Mouse (Mus musculus) ES-E14 (cell line): Measurements from ENCODE around the gene Parp1. TPM values are rescaled to one million over a fixed set of nuclear protein-coding genes. Genes with fewer than 3 reads are reported as not detected.
A peak's percentile ranks its signal among the peaks of the same experiment; 100 is the strongest.
"Not testable (repeated sequence)": the region's sequence is repeated elsewhere in the genome, so short reads cannot be mapped to it uniquely, and the experiment has no call there.

Experiments
- DNase-seq: peaks from one replicate; pipeline ENCODE4 v3.0.0-alpha.2; 2013; ENCODE audit warnings: low read depth, low spot score
- H3K27ac ChIP-seq: 2 replicates; pipeline ENCODE4 v1.5.1; 2012; ENCODE audit warnings: low read depth, mild to moderate bottlenecking, low read length, moderate library complexity, mixed read lengths; ENCODE audit not compliant: poor library complexity, insufficient read depth, severe bottlenecking
- H3K36me3 ChIP-seq: 2 replicates; pipeline ENCODE4 v1.6.1; 2012; ENCODE audit warnings: mild to moderate bottlenecking, low read length, moderate library complexity, mixed read lengths; ENCODE audit not compliant: control insufficient read depth, poor library complexity, insufficient read depth, severe bottlenecking
- H3K4me1 ChIP-seq, 2 experiments: fragments of 150-350 bp in 1 of 2; sonication (generic) in 1 of 2; 2 replicates each; pipeline ENCODE4 v1.6.1; 2012; ENCODE audit warnings: low read length in 2 of 2, mild to moderate bottlenecking in 1 of 2, mixed read lengths in 1 of 2; ENCODE audit not compliant: control insufficient read depth in 2 of 2, insufficient read depth in 2 of 2, poor library complexity in 1 of 2
- H3K4me3 ChIP-seq, 2 experiments: fragments of 150-350 bp in 1 of 2; sonication (generic) in 1 of 2; 2 replicates each; pipeline ENCODE4 v1.5.1; 2012; ENCODE audit warnings: low read length in 2 of 2, low read depth in 1 of 2, mild to moderate bottlenecking in 1 of 2, mixed read lengths in 1 of 2; ENCODE audit not compliant: insufficient read depth in 1 of 2, poor library complexity in 1 of 2, severe bottlenecking in 1 of 2
- H3K9ac ChIP-seq: 2 replicates; pipeline ENCODE4 v1.6.1; 2012; ENCODE audit warnings: low read depth, mild to moderate bottlenecking, low read length, mixed read lengths; ENCODE audit not compliant: poor library complexity, insufficient read depth, severe bottlenecking
- H3K9me3 ChIP-seq: fragments of 150-350 bp; sonication (generic); 2 replicates; pipeline ENCODE4 v1.6.1; 2012; ENCODE audit warnings: low read depth, mild to moderate bottlenecking, low read length; ENCODE audit not compliant: control insufficient read depth, insufficient read depth
- CHD2 ChIP-seq: IDR thresholded peaks from 2 replicates; pipeline ENCODE4 v1.6.1; 2014; ENCODE audit warnings: mild to moderate bottlenecking, low read depth, low read length, inconsistent platforms
- HCFC1 ChIP-seq: IDR thresholded peaks from 2 replicates; pipeline ENCODE4 v1.6.1; 2012; ENCODE audit warnings: low read length, inconsistent platforms, borderline replicate concordance; ENCODE audit not compliant: insufficient read depth
- MAFK ChIP-seq: IDR thresholded peaks from 2 replicates; pipeline ENCODE4 v1.6.1; 2014; ENCODE audit warnings: mild to moderate bottlenecking, low read depth, low read length, inconsistent platforms; ENCODE audit not compliant: insufficient read depth
- ZC3H11A ChIP-seq: IDR thresholded peaks from 2 replicates; pipeline ENCODE4 v1.6.1; 2012; ENCODE audit warnings: low read depth, mild to moderate bottlenecking, inconsistent platforms, low read length, borderline replicate concordance
- ZNF384 ChIP-seq: IDR thresholded peaks from 2 replicates; pipeline ENCODE4 v1.6.1; 2012; ENCODE audit warnings: low read depth, low read length, inconsistent platforms
- in situ Hi-C, 2 experiments: fragments of 600-800 bp; cut with MboI; formaldehyde crosslinking; loops; one replicate each; pipeline ENCODE4 v1.15.1; 2025; ENCODE audit warnings: low sequenced_read_pairs in 2 of 2, inconsistent platforms in 1 of 2; ENCODE audit not compliant: unreplicated experiment in 2 of 2
- total RNA-seq: library from RNA; depleted of rRNA; stranded (reverse); fragments of 300-350 nt; gene quantifications from 2 replicates; pipeline ENCODE4 v1.2.3, GENCODE M21; 2012

Parp1 gene
- total RNA-seq, 1 experiment, result 271 TPM

DNA sequence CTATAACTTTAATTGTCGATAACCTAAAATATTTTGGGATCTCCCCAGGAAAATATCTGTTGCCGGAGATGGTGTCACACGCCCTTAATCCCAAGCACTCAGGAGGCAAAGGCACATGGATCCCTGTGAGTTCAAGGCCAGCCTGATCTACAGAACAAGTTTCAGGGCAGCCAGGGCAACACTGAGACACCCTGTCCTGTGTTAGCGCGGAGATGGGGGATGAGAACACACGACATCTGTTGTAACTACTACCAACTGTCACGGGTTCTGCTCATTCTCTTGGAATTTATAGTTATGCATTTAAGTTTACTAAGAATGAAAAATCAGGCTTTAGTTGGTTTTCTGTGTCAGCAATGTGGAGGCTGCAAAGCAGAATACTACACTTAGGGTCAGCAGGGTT is 476 bp upstream of the Parp1 start:
- TF ChIP-seq HCFC1 (no peak), CHD2 (no peak), ZNF384 (no peak), ZC3H11A (no peak), MAFK (no peak)
- Histone ChIP-seq H3K9me3 (no peaks in the 10 kb centered on the region), H3K27ac (0 out of 2 replicates have a peak overlapping the region, but pooled peaks have one; percentile 40), H3K4me3 (peak overlapping the region; percentile 15 to 84; a peak in 3 of 4 replicates), H3K9ac (peak overlapping the region; percentile 4; the same call in 1 of the 2 replicates), H3K4me1 (peaks cover 14 to 15% of the 10 kb centered on the region in 2 experiments), H3K36me3 (peaks cover 7% of the 10 kb centered on the region; the same call in 1 of the 2 replicates)
- in situ Hi-C loops, result no loop called here
- no peak for DNase-seq

DNA sequence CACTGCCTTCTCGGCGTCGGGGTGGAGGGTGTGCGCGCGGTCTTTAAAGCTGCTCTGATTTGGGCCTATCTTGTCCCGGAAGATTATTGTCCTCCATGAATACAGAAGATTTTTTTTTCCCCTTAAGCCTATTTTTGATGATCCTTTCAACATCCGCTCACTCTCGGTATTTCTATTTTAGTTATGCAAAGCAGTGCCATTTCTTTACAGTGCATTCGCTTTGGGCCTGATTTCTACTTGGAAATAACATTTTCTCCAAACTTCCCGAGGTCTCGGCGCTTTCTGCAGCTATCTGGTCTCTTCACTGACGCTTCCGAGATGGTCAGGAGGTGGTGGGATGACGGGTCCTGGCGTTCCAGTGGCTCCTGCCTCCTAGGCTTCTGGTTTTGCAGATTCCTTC is 729 bp downstream of the Parp1 start:
- Histone ChIP-seq H3K4me1 (peaks cover 15 to 19% of the 10 kb centered on the region in 2 experiments), H3K9me3 (no peaks in the 10 kb centered on the region), H3K27ac (peak overlapping the region; percentile 61; the same call in 1 of the 2 replicates), H3K4me3 (peak overlapping the region; percentile 84 to 96), H3K36me3 (peaks cover 15% of the 10 kb centered on the region), H3K9ac (peak overlapping the region; percentile 91)
- in situ Hi-C loops, result no loop called here
- DNase-seq, result no peak
- no peak for TF ChIP-seq MAFK
- TF ChIP-seq CHD2, result no peak
- no peak for TF ChIP-seq HCFC1
- no peak for TF ChIP-seq ZNF384
- no peak for TF ChIP-seq ZC3H11A

DNA sequence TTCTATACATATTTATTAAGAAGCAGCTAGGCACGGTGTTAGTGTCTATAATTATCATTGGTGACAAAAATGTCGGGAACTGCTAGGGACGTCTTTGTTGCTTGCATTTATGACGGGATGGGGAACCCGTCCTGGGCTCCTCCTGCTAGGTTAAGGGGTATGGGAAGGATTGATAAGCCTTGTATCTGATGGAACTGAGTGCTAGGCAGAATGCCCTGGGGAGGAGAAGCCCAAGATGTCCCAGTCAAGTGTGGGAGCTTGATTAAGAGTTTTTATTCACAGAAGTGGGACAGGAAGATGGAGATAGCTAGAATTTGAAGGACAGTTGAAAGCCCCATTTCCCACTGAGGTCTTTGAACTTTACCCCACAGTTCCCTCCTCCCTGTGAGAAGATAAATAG is 1.5 kb downstream of the Parp1 start:
- no peaks in the 10 kb centered on the region for H3K9me3 ChIP-seq
- H3K4me1 ChIP-seq, result peaks cover 15 to 19% of the 10 kb centered on the region in 2 experiments
- H3K27ac ChIP-seq, result no peak overlapping the region; the same call in 1 of the 2 replicates
- in situ Hi-C loops, result no loop called here
- TF ChIP-seq ZNF384 (no peak), ZC3H11A (no peak), MAFK (no peak), CHD2 (no peak), HCFC1 (no peak)
- H3K9ac ChIP-seq, result peak overlapping the region; percentile 91; the same call in 1 of the 2 replicates
- no peak for DNase-seq
- H3K4me3 ChIP-seq, result peak overlapping the region; percentile 84 to 96
- H3K36me3 ChIP-seq, result peaks cover 17% of the 10 kb centered on the region

GRCm38 (mm10) chr1:180571018-180571589 is 2.4 kb downstream of the Parp1 start:
- no peaks in the 10 kb centered on the region for H3K9me3 ChIP-seq
- peak overlapping the region; percentile 60; the same call in 1 of the 2 replicates for H3K9ac ChIP-seq
- peak overlapping the region; percentile 84 to 96 for H3K4me3 ChIP-seq
- no peak for TF ChIP-seq CHD2
- TF ChIP-seq ZNF384, result peak; percentile 93
- H3K36me3 ChIP-seq, result peaks cover 23% of the 10 kb centered on the region
- peaks cover 15 to 19% of the 10 kb centered on the region in 2 experiments for H3K4me1 ChIP-seq
- H3K27ac ChIP-seq, result peak overlapping the region; percentile 83; the same call in 1 of the 2 replicates
- in situ Hi-C loops, result no loop called here
- DNase-seq, result no peak

- in situ Hi-C loops, H3K9me3 ChIP-seq, DNase-seq: not testable (repeated sequence)
- Histone ChIP-seq H3K27ac (peak overlapping the region; percentile 80; the same call in 1 of the 2 replicates), H3K36me3 (peaks cover 29% of the 10 kb centered on the region), H3K4me3 (peak overlapping the region; percentile 20 to 61; a peak in 3 of 4 replicates), H3K9ac (peak overlapping the region; percentile 70), H3K4me1 (peaks cover 15 to 19% of the 10 kb centered on the region in 2 experiments)
Measured at GRCm38 (mm10) chr1:180571721-180572120, 3.0 kb downstream of the Parp1 start.
